Mouse (Mus musculus): ENCODE data around the gene Pde4dip. TPM values are rescaled to one million over a fixed set of nuclear protein-coding genes. Genes with fewer than 3 reads are reported as not detected.
A peak's percentile ranks its signal among the peaks of the same experiment; 100 is the strongest.

Gene Pde4dip
- polyA plus RNA-seq, 1 experiment from 2014 or later = 99.4 TPM

- 96% methylated on average over 10 of the region's 10 CpGs for WGBS
- H3K9ac ChIP-seq (ENCODE audit: low read length) = no peak overlapping the region
- no peaks in the 10 kb centered on the region for H3K27me3 ChIP-seq (ENCODE audit: control insufficient read depth, insufficient read depth, low read length)
- H3K4me2 ChIP-seq (ENCODE audit: low read length) = no peak overlapping the region
- no peaks in the 10 kb centered on the region for H3K4me1 ChIP-seq (ENCODE audit: control insufficient read depth in 2 of 2, insufficient read depth in 2 of 2, low read length in 2 of 2)
- no peak overlapping the region for H3K4me3 ChIP-seq (ENCODE audit: control insufficient read depth in 1 of 2, insufficient read depth in 1 of 2, low read depth in 1 of 2, low read length in 2 of 2)
- ATAC-seq (ENCODE audit: insufficient number of reproducible peaks, insufficient read depth, low FRiP score, low read depth) = no peak
- H3K9me3 ChIP-seq (ENCODE audit: control insufficient read depth, low read length) = no peaks in the 10 kb centered on the region
- peaks cover 94% of the 10 kb centered on the region for H3K36me3 ChIP-seq (ENCODE audit: control insufficient read depth, insufficient read depth, low read length)
- no peak overlapping the region for H3K27ac ChIP-seq (replicated peaks in 1 of 2; ENCODE audit: control insufficient read depth in 1 of 2, insufficient read depth in 1 of 2, low read depth in 2 of 2, low read length in 2 of 2)
These were observed 30.5 kb upstream of the Pde4dip start for GRCm38 (mm10) chr3:97918885-97919550.

GRCm38 (mm10) chr3:97915081-97915480, 26.6 kb upstream of the Pde4dip start:
- Histone ChIP-seq H3K4me3 (ENCODE audit: control insufficient read depth in 1 of 2, insufficient read depth in 1 of 2, low read depth in 1 of 2, low read length in 2 of 2) (no peak overlapping the region), H3K9ac (ENCODE audit: low read length) (no peak overlapping the region), H3K4me2 (ENCODE audit: low read length) (no peak overlapping the region), H3K27ac (replicated peaks in 1 of 2; ENCODE audit: control insufficient read depth in 1 of 2, insufficient read depth in 1 of 2, low read depth in 2 of 2, low read length in 2 of 2) (no peak overlapping the region), H3K4me1 (ENCODE audit: control insufficient read depth in 2 of 2, insufficient read depth in 2 of 2, low read length in 2 of 2) (no peaks in the 10 kb centered on the region), H3K36me3 (ENCODE audit: control insufficient read depth, insufficient read depth, low read length) (peaks cover 71% of the 10 kb centered on the region), H3K27me3 (ENCODE audit: control insufficient read depth, insufficient read depth, low read length) (no peaks in the 10 kb centered on the region), H3K9me3 (ENCODE audit: control insufficient read depth, low read length) (no peaks in the 10 kb centered on the region)
- 80% methylated on average over 4 of the region's 4 CpGs for WGBS
- ATAC-seq (ENCODE audit: insufficient number of reproducible peaks, insufficient read depth, low FRiP score, low read depth) = no peak

GRCm38 (mm10) chr3:97911093-97911492, 22.6 kb upstream of the Pde4dip start:
- no peaks in the 10 kb centered on the region for H3K9me3 ChIP-seq (ENCODE audit: control insufficient read depth, low read length)
- 82% methylated on average over 7 of the region's 7 CpGs for WGBS

GRCm38 (mm10) chr3:97909737-97910136, 21.2 kb upstream of the Pde4dip start:
- Histone ChIP-seq H3K27me3 (ENCODE audit: control insufficient read depth, insufficient read depth, low read length) (no peaks in the 10 kb centered on the region), H3K27ac (replicated peaks in 1 of 2; ENCODE audit: control insufficient read depth in 1 of 2, insufficient read depth in 1 of 2, low read depth in 2 of 2, low read length in 2 of 2) (no peak overlapping the region), H3K9me3 (ENCODE audit: control insufficient read depth, low read length) (no peaks in the 10 kb centered on the region), H3K4me2 (ENCODE audit: low read length) (no peak overlapping the region), H3K36me3 (ENCODE audit: control insufficient read depth, insufficient read depth, low read length) (peaks cover 50% of the 10 kb centered on the region), H3K4me3 (ENCODE audit: control insufficient read depth in 1 of 2, insufficient read depth in 1 of 2, low read depth in 1 of 2, low read length in 2 of 2) (no peak overlapping the region), H3K4me1 (ENCODE audit: control insufficient read depth in 2 of 2, insufficient read depth in 2 of 2, low read length in 2 of 2) (no peaks in the 10 kb centered on the region), H3K9ac (ENCODE audit: low read length) (no peak overlapping the region)
- WGBS = 69% methylated on average over 2 of the region's 2 CpGs
- ATAC-seq (ENCODE audit: insufficient number of reproducible peaks, insufficient read depth, low FRiP score, low read depth) = no peak

More at GRCm38 (mm10) chr3:97911093-97911492, 22.6 kb upstream of the Pde4dip start:
- no peaks in the 10 kb centered on the region for H3K27me3 ChIP-seq (ENCODE audit: control insufficient read depth, insufficient read depth, low read length)
- no peaks in the 10 kb centered on the region for H3K4me1 ChIP-seq (ENCODE audit: control insufficient read depth in 2 of 2, insufficient read depth in 2 of 2, low read length in 2 of 2)
- no peak overlapping the region for H3K4me3 ChIP-seq (ENCODE audit: control insufficient read depth in 1 of 2, insufficient read depth in 1 of 2, low read depth in 1 of 2, low read length in 2 of 2)
- peaks cover 64% of the 10 kb centered on the region for H3K36me3 ChIP-seq (ENCODE audit: control insufficient read depth, insufficient read depth, low read length)
- no peak overlapping the region for H3K27ac ChIP-seq (replicated peaks in 1 of 2; ENCODE audit: control insufficient read depth in 1 of 2, insufficient read depth in 1 of 2, low read depth in 2 of 2, low read length in 2 of 2)
- H3K9ac ChIP-seq (ENCODE audit: low read length) = no peak overlapping the region
- no peak overlapping the region for H3K4me2 ChIP-seq (ENCODE audit: low read length)
- ATAC-seq (ENCODE audit: insufficient number of reproducible peaks, insufficient read depth, low FRiP score, low read depth) = no peak

GRCm38 (mm10) chr3:97901586-97901985, 13.1 kb upstream of the Pde4dip start:
- Histone ChIP-seq H3K4me3 (ENCODE audit: control insufficient read depth in 1 of 2, insufficient read depth in 1 of 2, low read depth in 1 of 2, low read length in 2 of 2) (peak overlapping the region; percentile 79 to 99), H3K27ac (replicated peaks in 1 of 2; ENCODE audit: control insufficient read depth in 1 of 2, insufficient read depth in 1 of 2, low read depth in 2 of 2, low read length in 2 of 2) (peak overlapping the region; percentile 38 to 67; a peak in 3 of 4 replicates), H3K9me3 (ENCODE audit: control insufficient read depth, low read length) (no peaks in the 10 kb centered on the region)

GRCm38 (mm10) chr3:97900516-97901490, 12.3 kb upstream of the Pde4dip start, which contains the start of gene Sec22b:
Sec22b (plus strand) TSS chr3:97901190.
- WGBS = 4% methylated on average over 41 of the region's 41 CpGs
- peak; percentile 81 for ATAC-seq (ENCODE audit: insufficient number of reproducible peaks, insufficient read depth, low FRiP score, low read depth)
- Histone ChIP-seq H3K27me3 (ENCODE audit: control insufficient read depth, insufficient read depth, low read length) (no peaks in the 10 kb centered on the region), H3K4me3 (ENCODE audit: control insufficient read depth in 1 of 2, insufficient read depth in 1 of 2, low read depth in 1 of 2, low read length in 2 of 2) (peak within 1 kb of the TSS; percentile 79 to 99), H3K4me2 (ENCODE audit: low read length) (peak within 1 kb of the TSS; percentile 85), H3K27ac (replicated peaks in 1 of 2; ENCODE audit: control insufficient read depth in 1 of 2, insufficient read depth in 1 of 2, low read depth in 2 of 2, low read length in 2 of 2) (peak within 1 kb of the TSS; percentile 38 to 67), H3K4me1 (ENCODE audit: control insufficient read depth in 2 of 2, insufficient read depth in 2 of 2, low read length in 2 of 2) (peaks cover 7 to 25% of the 10 kb centered on the region in 2 experiments), H3K9ac (ENCODE audit: low read length) (peak within 1 kb of the TSS; percentile 97), H3K36me3 (ENCODE audit: control insufficient read depth, insufficient read depth, low read length) (no peaks in the 10 kb centered on the region), H3K9me3 (ENCODE audit: control insufficient read depth, low read length) (no peaks in the 10 kb centered on the region)

More at GRCm38 (mm10) chr3:97901586-97901985, 13.1 kb upstream of the Pde4dip start:
- 10% methylated on average over 5 of the region's 5 CpGs for WGBS
- no peak for ATAC-seq (ENCODE audit: insufficient number of reproducible peaks, insufficient read depth, low FRiP score, low read depth)
- Histone ChIP-seq H3K4me2 (ENCODE audit: low read length) (peak overlapping the region; percentile 85), H3K27me3 (ENCODE audit: control insufficient read depth, insufficient read depth, low read length) (no peaks in the 10 kb centered on the region), H3K36me3 (ENCODE audit: control insufficient read depth, insufficient read depth, low read length) (no peaks in the 10 kb centered on the region), H3K9ac (ENCODE audit: low read length) (peak overlapping the region; percentile 97), H3K4me1 (ENCODE audit: control insufficient read depth in 2 of 2, insufficient read depth in 2 of 2, low read length in 2 of 2) (peaks cover 7 to 25% of the 10 kb centered on the region in 2 experiments)

GRCm38 (mm10) chr3:97898381-97898780, 9.9 kb upstream of the Pde4dip start:
- H3K9me3 ChIP-seq (ENCODE audit: control insufficient read depth, low read length) = no peaks in the 10 kb centered on the region
- 50% methylated on average over 3 of the region's 3 CpGs for WGBS
- no peak for ATAC-seq (ENCODE audit: insufficient number of reproducible peaks, insufficient read depth, low FRiP score, low read depth)

More at GRCm38 (mm10) chr3:97898381-97898780, 9.9 kb upstream of the Pde4dip start:
- Histone ChIP-seq H3K27me3 (ENCODE audit: control insufficient read depth, insufficient read depth, low read length) (no peaks in the 10 kb centered on the region), H3K9ac (ENCODE audit: low read length) (no peak overlapping the region), H3K4me2 (ENCODE audit: low read length) (no peak overlapping the region), H3K4me3 (ENCODE audit: control insufficient read depth in 1 of 2, insufficient read depth in 1 of 2, low read depth in 1 of 2, low read length in 2 of 2) (no peak overlapping the region), H3K4me1 (ENCODE audit: control insufficient read depth in 2 of 2, insufficient read depth in 2 of 2, low read length in 2 of 2) (peaks cover 7 to 24% of the 10 kb centered on the region in 2 experiments), H3K36me3 (ENCODE audit: control insufficient read depth, insufficient read depth, low read length) (no peaks in the 10 kb centered on the region), H3K27ac (replicated peaks in 1 of 2; ENCODE audit: control insufficient read depth in 1 of 2, insufficient read depth in 1 of 2, low read depth in 2 of 2, low read length in 2 of 2) (no peak overlapping the region)
